Mouse (Mus musculus): ENCODE results near the gene Lifr.

The Lifr gene

DNA sequence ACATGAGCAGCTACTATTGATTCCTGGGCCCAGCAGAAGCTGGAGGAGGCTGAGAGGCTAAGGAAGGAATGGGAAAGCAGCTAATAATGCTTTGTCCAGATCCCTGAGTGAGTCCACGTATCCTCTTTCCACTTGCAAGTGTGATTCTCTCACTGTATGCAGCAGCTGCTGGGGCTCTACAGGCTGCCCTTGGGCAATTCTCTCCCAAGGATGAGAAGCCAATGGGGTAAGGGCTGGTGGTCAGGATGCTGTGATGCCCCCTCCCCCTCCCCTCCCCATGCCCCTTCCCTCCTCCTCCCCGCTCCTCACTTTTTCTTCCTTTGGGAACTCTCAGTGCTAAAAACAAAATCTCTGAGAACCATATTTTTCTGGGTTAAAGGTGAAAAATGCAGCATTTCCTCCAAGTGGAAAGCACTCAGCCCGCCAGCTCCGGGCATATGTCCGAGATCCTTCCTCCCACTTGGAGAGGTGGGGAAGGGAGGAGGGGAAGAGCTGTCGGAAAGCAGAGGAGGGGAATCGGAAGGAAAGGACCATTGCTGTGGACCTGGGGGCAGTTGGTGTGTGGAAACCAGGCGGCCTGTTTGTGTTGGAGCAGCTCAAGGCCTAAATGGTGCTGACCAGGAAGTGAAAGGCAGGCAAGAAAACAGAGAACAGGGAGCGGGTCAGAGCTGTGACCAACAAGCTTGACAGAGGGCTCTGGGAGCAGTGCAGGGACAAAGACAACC lies 113.4 kb downstream of the Lifr start:
- DNase-seq (ENCODE audit: low spot score) = peak; percentile 53

DNA sequence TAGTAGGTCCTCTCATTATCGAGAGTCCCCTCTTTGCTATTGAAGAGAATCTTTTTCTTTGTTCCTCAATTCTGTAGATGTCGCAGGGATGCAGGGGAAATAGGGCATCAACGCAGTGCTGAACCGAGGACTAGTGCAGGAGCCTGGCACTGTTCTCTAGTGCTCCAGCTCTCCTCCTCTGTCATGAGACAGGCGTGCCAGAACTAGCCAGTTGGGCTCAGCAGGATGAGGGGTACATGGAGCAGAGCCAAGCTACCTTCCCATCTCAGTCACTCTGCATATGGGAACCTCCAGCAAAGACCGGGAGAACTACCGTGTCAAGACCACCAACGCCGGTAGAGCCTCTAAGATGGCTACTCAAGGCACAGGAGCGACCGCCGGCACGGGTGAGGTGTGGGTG lies 114.5 kb downstream of the Lifr start:
- no peak for DNase-seq (ENCODE audit: low spot score)

DNA sequence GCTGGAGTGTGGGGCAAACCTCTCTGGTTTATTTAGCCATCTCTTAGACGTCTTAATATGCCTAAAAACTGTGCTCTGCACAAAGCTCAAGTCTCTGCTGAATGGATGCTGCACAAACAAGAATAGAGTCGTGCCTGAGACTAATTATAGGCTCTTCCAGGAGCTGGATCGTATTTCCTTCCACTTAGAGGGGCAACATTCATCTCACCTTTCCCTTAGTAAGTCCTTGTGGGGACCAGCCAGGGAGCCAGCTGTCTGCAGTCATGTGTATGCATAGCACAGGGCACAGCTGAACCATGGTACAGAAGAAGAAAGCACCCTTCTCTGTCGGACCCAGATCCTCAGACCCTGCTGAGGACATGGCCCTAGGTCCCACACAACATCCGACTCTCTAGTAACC lies 115.7 kb downstream of the Lifr start:
- DNase-seq (ENCODE audit: low spot score) = no peak

DNA sequence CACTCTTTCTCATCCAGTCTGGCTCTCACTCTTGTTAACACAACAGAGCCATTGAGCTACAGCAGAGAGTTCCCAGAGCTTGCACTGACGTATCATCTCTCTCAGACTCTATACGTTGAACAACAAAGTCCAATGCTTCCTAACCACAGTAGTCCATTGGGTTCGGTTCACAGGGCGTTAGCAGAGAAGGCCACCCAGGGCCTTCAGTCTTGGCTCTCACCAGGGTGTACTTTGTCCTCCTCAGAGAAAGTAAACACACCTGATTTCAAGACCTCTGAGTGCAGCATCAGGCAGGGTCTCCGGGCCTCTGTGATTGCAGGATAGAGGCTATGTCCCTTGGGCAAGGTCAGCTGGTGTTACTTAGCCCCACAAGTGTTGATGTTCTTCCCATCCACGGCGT lies 116.9 kb downstream of the Lifr start:
- DNase-seq (ENCODE audit: low spot score) = no peak

DNA sequence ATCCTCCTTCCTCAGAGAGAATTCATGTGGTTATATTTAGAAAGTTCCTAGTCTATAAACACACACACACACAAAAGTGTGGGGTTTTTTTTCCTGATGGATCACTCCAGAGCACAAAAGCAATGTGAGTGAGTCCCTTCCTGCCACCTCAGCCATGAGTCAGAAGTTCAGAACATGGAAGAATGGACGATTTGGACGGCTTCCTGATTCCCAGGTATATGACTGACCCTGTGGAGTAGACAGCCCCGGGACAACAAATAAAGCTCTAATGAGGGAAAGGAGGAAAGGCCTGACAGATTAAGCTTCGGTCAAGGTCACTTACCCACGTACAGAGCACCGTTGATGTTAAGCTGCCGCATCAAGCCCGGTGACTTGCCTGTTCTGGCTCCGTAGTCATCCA lies 117.8 kb downstream of the Lifr start:
- no peak for DNase-seq (ENCODE audit: low spot score)

DNA sequence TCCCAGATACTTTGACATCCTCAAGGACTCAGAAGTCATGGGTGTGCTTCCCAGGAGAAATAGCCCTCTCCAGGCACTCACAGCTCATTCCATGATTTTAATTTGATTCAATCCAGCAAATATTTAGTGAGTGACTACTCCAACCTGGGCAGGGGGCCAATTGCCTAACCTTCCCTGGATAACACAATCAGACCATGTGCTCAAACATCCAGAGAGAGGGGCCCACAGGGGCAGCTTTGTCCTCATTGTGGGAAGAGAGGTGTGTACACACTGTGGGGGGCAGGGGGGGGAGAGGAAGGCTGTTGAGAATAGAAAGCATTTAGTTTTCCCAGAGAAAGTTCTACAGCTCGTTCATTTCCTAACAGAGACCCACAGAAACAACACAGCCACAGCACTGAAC lies 123.3 kb downstream of the Lifr start:
- DNase-seq (ENCODE audit: low spot score) = peak; percentile 75

DNA sequence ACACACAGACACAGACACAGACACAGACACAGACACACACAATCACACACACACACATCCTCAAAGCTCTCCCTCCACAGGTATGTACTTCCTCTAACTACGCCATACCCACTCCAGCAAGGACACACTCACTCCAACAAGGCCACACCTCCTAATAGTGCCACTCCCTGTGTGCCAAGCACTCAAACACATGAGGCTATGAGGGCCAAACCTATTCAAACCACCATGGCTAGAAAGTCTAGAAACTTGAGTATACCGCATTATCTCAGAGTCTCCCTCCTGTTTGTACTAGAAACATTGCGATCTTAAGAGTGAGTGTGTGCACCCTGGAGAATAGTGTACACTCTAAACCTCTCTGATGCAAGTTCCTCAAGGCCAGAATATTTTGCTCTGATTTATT lies 125.4 kb downstream of the Lifr start:
- DNase-seq (ENCODE audit: low spot score) = no peak

DNA sequence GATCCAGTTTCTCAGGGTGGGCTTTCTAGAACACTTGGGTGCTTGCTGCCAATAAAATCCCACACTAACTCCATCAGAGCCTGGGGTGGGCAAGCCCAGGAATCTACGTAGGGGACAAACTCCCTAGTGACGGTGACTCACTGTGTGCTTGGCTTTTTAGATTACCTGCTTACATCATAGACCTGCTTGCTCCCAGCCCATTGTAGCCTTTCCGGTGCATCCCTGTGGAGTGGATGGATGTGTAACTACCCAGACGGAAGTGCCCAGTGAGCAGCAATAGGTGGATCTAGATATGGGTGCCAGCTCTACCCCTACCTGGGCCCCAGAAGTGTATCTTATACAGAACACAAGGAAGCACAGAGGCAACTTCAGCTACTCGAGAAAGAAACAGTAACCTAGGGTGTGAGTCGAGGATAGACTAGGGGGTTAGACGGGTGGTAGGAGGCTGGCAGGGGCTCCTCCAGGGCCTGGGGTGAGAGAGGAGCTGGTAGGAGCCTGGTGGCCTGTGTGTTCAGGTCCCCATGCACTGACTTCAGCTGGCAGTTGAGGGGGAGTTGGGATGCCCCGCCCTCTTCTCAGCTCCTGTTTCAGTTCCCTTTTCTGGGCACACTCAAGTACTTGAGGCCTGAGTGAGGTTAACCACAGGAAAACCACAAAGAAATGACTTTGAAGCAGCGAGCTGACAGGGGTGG lies 126.3 kb downstream of the Lifr start:
- DNase-seq (ENCODE audit: low spot score) = no peak

DNA sequence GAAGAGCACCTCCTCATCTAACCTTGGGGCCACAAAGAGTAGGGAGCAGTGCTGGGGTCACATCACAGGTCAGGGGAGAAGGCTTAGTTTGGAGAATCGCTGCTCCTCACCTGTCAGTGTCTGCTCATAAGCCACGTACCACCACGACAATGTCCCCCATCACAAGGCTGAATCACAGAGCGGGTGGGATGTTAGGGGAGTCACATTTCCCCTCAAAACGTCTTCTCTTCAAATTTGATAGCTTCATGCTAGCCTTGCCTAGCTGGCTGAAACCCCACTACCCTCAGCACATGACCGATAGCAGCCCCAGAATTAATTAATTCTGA lies 126.8 kb downstream of the Lifr start:
- no peak for DNase-seq (ENCODE audit: low spot score)

DNA sequence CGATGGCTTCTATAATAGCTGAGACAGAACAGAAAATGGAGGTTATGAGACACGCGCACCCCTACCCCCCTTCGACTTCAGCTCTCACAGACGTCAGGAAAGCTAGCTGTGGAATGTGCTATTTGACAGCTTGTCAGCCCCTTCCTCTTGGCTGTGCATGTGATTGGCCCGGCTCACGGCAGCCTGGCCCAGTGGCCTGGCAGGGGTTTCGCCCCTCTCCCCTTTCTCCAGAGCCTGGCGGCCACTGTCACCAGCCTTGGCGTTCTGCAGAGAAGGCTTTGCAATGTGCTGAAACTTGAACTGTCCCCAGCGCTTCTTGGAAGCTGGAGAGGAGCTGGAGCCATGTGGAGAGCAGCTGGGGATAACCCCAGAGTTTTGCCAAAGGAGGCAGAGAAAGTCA lies 132.4 kb downstream of the Lifr start:
- DNase-seq (ENCODE audit: low spot score) = peak; percentile 28

DNA sequence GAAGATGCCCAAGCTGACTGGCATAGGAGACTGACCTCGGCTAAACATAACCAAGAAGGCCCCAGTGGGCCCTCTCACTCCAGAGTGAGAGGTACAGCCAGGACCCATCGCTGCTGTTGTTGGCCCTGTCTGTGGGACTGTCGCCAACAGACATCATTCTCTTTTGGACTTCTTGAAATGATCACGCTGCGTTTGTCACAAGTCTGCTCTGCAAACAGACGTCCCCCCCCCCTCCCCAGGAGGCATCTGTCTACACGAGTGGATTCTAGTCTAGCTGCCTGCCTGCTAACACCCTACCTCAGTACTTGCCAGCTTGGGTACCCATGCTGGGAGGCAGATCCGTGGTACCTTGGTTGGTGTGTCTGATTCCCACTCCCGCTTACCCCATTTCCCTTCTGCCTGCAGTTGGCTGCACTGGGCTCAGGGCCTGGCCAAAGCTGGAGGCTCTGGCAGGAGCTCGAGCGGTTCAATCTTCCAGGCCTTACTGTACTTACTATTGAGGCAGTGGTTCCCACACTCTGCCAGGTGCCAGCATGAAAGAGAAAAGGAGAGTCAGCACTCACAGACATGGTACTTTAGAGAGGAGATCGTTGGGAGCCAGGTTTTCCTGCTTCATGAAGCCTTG lies 133.8 kb downstream of the Lifr start:
- peak; percentile 61 for DNase-seq (ENCODE audit: low spot score)

DNA sequence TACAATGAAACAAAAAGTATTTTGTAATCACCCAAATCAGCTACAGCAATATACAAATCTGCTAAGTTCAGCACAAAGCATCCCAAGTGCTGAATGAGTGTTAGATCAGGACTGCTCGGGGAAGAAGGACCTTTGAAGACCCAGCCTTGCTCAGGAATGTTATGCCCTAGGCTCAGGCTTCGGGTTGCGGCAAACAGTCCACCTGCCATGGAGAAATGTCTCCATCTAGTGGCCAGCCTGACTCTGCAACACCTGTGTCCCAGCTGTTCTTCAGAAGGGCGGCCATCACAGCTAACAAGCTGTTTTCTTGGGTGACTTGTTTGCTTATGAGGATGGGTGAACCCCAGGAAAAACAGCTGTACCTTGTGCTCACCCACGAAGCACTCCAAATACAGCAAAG lies 135.8 kb downstream of the Lifr start:
- DNase-seq (ENCODE audit: low spot score) = peak; percentile 90

DNA sequence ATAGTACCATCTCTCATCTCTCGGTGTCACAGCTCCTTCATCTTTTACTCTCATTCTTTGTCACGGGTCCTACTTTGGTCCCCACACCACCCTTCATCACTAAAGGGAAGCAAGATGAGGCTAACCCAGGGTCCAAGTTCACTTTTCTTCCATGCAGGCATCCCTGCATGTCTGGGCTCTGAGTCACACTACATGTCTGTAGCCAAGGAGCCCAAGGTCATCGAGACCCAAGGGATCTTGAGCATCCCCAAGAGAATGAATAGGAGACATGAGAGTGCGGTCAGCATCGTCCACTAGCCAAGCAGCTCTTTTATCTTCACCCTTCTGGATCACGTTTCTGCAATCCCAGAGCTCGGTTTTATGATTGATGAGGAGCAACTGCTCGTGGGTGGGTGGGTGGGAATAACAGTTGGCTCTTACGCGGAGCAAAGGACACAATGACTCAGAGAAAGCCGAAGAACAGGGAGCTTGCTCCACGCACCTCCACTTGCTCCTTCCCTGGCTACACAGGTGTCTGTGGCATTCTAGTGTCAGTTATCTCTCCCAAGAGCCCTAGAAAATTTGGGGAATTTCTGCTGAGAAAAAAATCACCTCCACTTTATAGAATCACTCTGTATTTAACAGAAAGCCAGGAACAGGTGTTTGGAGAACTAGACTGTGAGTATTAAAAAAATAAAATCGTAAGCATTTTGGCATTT lies 143.1 kb downstream of the Lifr start:
- no peak for DNase-seq (ENCODE audit: low spot score)

DNA sequence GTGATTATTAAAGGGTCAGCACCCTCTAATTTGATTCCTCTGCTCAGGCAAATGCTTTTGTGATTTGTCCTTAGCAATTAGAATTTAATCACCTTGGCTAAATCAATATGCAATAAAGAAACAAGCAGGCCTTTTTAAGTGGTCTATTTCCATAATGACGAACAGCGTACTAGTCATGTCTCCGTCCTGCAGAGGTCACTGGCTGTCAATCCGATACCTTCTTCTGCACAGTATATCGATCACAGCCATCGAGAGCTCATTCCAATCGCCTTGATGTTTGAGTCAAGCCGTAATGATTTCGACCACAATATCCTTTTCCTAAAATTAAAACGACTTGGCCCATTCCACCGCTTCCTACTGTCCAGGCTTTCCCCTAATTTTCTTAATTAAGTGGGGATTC lies 149.5 kb downstream of the Lifr start:
- DNase-seq (ENCODE audit: low spot score) = no peak

DNA sequence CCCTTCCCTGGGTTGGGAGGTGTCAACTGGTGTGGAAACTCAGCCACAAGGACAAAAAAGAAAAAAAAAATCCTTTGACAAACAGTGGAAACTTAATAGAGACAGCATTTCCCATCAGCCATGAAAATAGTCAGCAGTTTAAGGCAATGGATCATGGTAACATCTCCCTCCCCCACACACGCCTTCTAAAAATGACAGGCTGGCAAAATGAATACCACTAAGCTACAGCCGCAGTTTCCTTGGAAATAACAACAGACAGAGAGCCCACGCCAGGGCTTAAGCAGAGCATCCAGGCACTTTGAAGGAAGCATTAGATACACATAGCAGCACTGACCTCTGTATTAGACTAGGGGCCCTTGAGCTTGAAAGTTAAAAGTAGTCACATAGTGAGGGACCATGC lies 150.5 kb downstream of the Lifr start:
- DNase-seq (ENCODE audit: low spot score) = no peak

DNA sequence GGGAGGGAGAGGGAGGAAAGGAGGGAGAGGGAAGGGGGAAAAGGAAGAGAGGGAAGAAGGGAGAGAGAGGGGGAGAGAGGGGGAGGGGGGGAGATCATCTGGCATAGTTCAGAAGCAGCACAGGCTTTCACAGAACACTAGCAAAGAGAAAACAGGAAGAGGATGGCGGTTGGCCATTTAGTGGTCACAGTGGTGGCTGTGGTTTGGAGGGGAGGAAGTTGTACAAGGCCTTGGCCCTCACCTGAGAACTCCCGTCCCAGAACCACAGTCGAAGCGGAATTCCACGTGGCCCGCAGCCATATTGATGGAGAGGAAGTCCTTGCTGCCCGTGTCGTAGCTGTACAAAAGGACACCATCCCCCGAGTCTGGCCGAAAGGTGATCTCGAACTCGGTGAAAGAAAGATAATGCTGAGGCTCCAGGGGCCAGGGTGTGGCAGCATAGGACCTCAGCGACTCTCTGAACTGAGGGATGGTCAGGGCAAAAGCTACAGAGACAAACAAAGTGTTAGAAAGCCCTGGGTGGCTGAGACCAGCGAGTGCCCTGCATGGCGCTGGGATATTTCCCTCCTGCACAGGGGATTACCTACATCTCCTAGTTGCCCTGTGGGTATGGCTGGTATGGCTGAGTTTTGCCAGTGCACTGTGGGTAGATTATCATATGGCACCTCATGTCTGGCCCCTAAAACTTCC lies 151.9 kb downstream of the Lifr start:
- no peak for DNase-seq (ENCODE audit: low spot score)

Measured in adipocyte (in vitro differentiated cells).